Mouse (Mus musculus) kidney, postnatal 25 days (tissue): Measurements from ENCODE around the gene Gata5.

Experiments used
- DNase-seq, 2 experiments: peaks; one replicate each; pipeline ENCODE4 v3.0.0; 2021; ENCODE audit warnings: mixed read lengths in 2 of 2

Gata5 gene

DNA sequence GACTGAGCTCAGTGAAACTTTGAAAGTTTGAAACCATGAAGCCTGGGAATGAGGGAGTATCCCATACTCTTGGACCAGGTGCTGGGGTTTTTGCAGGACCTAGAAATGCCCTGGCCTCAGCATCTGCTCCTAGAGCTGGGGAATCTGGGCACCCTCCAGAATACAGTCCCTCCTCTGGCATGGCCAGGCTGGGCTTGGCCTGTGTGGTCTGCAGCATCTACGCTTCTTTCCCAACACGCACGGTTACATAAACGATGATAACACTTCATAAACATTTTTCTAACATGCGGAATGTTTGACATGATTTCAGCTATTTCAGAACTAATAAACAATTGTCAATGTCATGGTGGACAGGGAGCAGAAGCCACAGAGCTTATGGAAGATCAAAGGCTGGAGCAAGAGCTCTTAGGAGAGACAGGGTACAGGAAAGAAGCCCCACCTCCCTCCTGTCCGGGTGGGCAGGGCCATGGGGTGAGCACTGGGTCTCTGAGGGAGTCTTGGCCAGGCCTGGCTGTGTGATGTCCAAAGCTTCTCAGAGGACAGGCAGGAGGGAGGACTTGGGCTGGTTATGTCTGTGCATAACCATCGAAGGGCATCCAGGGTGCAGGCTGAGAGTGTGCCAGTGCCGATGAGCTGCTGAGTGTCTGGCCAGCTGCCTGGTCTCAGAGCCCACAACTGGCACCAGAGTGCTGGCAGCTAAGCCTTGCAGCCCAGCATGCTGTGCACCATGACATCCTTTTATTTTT lies 27.9 kb downstream of the Gata5 start:
- DNase-seq: no peak

- DNase-seq: no peak
Measured at GRCm38 (mm10) chr2:180306009-180306408, 28.5 kb downstream of the Gata5 start.

DNA sequence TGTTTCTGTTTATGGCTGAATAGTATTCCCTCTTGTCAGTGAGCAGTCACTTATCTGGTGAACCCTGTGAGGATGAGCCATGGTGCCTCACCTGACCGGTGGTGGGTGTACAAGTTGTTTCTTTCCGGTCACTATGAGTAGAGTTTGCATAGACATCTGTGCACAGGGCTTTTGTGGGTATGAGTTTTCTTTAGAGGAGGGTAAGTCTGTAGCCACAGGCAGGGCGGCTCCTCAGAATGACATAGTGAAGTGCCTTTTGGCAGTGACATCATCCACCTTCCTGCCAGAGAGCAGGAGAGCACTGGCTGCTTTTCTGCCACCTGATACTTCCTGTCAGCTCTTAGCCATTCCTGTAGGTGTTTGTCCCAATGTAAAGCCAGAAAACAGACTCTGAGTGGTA lies 29.0 kb downstream of the Gata5 start:
- no peak for DNase-seq

GRCm38 (mm10) chr2:180304554-180304953 lies 29.9 kb downstream of the Gata5 start:
- no peak for DNase-seq

DNA sequence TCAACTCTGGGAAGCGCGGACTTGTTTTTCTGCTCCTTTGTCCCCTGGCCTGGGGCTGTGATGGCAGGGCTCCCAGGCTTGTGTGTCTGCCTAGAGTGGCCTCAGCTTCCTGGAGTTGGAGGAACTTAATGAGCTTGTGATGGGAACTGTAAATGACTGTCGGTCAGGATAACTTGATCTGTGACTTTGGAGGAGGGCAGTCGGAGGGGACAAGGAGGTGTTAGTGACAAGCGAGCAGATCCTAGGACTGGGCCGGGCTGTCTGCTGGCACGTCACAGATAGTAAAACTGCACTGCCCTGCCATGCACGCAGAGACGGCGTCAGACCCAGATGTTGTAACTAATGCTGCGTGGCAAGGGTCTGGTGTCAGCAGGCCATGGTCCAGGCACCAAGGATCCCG lies 31.0 kb downstream of the Gata5 start:
- no peak for DNase-seq

- DNase-seq: no peak
Measured at GRCm38 (mm10) chr2:180302201-180302600, 32.3 kb downstream of the Gata5 start.

DNA sequence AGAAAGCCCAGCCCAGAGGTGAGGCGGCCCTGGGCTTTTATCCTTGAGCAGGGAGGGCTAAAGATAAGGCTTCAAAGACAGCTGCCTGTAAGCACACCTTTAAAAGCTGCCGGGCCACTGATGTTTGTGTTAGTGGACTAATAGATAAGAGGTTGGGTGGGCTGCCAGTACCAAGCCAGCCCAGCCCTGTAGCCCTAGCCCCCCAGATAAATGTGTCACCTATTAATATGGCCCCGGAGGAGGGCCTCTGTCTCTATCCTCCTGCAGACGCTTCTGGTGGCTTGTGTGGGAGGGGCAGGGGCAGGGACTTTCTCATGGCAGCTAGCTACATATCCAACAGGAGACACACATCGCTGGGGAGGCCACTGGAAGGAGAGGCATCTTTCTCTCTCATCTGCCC lies 33.7 kb downstream of the Gata5 start:
- no peak for DNase-seq

DNA sequence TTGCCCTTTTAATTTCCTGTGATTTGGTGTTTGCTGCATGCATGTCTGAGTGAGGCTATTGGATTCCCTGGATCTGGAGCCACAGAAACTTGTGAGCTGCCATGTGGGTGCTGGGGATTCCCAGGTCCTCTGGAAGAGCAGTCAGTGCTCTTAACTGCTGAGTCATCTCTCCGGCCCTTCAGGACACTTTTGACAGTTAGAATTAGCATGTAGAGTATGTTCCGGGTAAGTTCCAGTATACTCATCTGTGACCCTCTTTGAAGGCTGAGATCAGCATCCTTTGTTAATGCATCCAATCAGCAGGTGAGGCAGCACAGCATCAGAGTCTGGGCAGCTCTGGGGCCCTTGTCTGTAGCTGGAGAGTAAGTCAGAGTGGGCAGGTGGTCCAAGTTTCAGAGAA lies 34.2 kb downstream of the Gata5 start:
- no peak for DNase-seq

- DNase-seq: no peak
Measured at GRCm38 (mm10) chr2:180292906-180293305, 41.6 kb downstream of the Gata5 start.

DNA sequence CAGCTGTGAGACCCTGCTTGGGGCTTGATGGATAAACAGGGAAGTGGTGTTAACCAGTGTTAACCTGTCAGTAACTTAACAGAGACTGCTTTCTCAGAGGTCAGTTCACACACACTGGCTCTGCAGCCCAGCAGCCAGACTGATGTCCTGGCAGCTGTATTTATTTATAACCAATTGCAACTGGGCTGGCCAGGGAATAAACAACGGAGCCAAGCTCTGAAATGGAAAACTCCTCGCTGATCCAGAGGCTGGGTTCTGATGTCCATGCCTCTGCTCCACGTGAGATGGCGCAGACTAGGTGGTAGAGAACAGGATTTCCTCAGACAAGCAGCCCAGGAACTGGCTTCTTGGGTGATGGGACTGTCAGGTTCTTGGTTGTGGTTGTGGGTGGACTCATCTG lies 42.5 kb downstream of the Gata5 start:
- DNase-seq: no peak

DNA sequence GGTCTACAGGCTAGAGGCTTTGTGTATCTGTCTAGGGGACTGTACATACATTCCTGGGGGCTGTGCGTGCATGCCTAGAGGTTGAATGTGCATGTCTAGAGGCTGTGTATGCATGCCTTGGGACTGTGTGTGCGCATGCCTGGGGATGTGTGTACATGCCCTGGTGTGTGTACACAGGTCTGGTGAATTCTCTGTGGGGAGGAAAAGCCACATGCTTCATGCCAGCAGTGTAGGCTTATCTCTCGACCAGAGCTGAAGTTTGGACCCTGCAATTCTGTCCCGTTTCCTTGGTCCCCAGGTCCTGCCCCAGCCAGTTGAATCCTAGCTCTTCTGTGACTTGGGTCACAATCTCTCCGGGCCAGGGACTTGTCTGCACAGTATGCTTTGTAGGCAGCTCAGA lies 42.9 kb downstream of the Gata5 start:
- DNase-seq: no peak

DNA sequence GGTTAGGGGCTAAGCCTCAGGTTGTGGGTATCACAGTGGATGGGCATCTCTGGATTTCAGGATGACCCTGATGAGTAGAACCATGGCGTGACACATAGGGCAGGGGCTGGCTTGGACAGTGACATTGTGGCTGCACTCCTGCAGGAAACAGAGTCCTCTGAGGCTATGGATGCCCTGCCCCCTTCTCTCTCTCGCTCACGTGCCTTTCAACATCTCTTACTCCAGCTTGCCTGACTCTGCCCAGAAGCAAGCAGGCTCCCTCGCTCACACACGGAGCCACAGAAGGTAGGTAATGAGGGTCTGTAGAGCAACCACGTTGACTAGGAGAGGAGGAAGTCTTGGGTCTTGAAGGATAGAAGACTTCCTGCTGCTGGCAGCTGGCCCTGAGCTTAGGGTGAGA lies 44.0 kb downstream of the Gata5 start:
- no peak for DNase-seq

- DNase-seq: peak; percentile 70 to 84
Measured at GRCm38 (mm10) chr2:180289440-180290108, 44.9 kb downstream of the Gata5 start, which contains the start of gene Rbbp8nl. Gene Rbbp8nl (minus strand): TSS chr2:180289879.

DNA sequence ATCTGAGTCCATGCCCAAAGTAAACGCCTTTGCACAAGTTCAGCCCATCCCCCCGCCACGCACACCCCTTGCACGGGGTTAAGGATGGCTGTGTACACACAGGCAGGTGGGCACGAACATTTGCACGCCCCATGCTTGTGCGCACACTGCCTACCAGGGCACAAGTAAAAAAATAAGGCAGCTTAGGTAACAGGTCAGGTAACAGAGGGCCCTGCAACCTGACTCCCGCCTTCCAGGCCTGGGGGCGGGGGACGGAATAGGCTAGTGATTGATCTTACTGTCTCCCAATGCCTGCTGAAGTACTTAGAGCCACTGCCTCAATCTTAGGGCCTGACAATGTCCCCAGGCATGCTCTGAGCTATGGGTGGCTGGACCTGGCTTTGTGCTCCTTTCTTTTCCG lies 45.5 kb downstream of the Gata5 start:
- DNase-seq: no peak

- no peak for DNase-seq
Measured at GRCm38 (mm10) chr2:180279321-180279720, 55.2 kb downstream of the Gata5 start.

- peak; percentile 27 to 59 for DNase-seq
Measured at GRCm38 (mm10) chr2:180277773-180278320, 56.7 kb downstream of the Gata5 start.

GRCm38 (mm10) chr2:180276851-180277259 lies 57.6 kb downstream of the Gata5 start:
- DNase-seq: no peak

DNA sequence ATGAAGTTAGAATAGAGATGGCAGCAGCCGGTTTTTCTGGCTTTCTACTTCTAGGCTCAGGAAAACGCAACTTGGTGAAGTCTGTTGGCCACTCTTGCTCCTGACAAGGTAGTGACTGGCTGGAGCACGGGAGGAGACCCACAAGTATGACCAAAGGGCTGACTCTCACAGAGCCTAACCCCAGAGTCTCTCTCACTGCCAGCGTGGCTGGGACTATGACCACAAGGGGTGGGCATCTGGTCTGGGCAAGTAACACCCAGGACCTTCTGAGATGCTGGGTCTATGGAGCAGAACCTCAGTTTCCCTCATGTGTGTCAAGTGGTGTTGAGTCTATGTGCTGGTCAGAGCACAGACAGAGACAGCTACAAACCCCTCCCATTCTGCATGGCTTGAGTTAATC lies 58.1 kb downstream of the Gata5 start:
- no peak for DNase-seq

- DNase-seq: peak; percentile 85 to 90
Measured at GRCm38 (mm10) chr2:180275836-180276235, 58.7 kb downstream of the Gata5 start.
